Mouse (Mus musculus) mouse trophoblast stem cell (cell line): Measurements from ENCODE around the gene Abcg5.

Experiments used
- in situ Hi-C, 2 experiments: fragments of 300-500 bp; cut with MseI, MboI; formaldehyde crosslinking; loops; 2 replicates in 1 of 2; 3 replicates in 1 of 2; pipeline ENCODE4 v1.15.1; 2025

Gene Abcg5

GRCm38 (mm10) chr17:84682734-84683717, at the start of gene Abcg5:
Abcg5 (minus strand) TSS chr17:84683011.
- in situ Hi-C loops, result no loop called here

GRCm38 (mm10) chr17:84732612-84733011, 49.8 kb upstream of the Abcg5 start:
- in situ Hi-C loops, result no loop called here

GRCm38 (mm10) chr17:84731361-84731760, 48.5 kb upstream of the Abcg5 start:
- in situ Hi-C loops, result no loop called here

GRCm38 (mm10) chr17:84729140-84729539, 46.3 kb upstream of the Abcg5 start:
- in situ Hi-C loops, result no loop called here

- in situ Hi-C loops, result no loop called here
Observed at GRCm38 (mm10) chr17:84728201-84728911, 45.5 kb upstream of the Abcg5 start.

GRCm38 (mm10) chr17:84725163-84725562, 42.4 kb upstream of the Abcg5 start:
- in situ Hi-C loops, result no loop called here

- in situ Hi-C loops, result no loop called here
Observed at GRCm38 (mm10) chr17:84724028-84724427, 41.2 kb upstream of the Abcg5 start.

GRCm38 (mm10) chr17:84719105-84719504, 36.3 kb upstream of the Abcg5 start:
- in situ Hi-C loops, result no loop called here

GRCm38 (mm10) chr17:84717416-84717815, 34.6 kb upstream of the Abcg5 start:
- in situ Hi-C loops, result no loop called here

GRCm38 (mm10) chr17:84716252-84716872, 33.6 kb upstream of the Abcg5 start:
- in situ Hi-C loops, result no loop called here

GRCm38 (mm10) chr17:84714930-84715329, 32.1 kb upstream of the Abcg5 start:
- in situ Hi-C loops, result no loop called here

- in situ Hi-C loops, result no loop called here
Observed at GRCm38 (mm10) chr17:84713563-84714164, 30.9 kb upstream of the Abcg5 start.

- in situ Hi-C loops, result no loop called here
Observed at GRCm38 (mm10) chr17:84709403-84709851, 26.6 kb upstream of the Abcg5 start.

- in situ Hi-C loops, result no loop called here
Observed at GRCm38 (mm10) chr17:84708818-84709217, 26.0 kb upstream of the Abcg5 start.

- in situ Hi-C loops, result no loop called here
Observed at GRCm38 (mm10) chr17:84707407-84707806, 24.6 kb upstream of the Abcg5 start.

- in situ Hi-C loops, result no loop called here
Observed at GRCm38 (mm10) chr17:84698727-84699126, 15.9 kb upstream of the Abcg5 start.

- in situ Hi-C loops, result no loop called here
Observed at GRCm38 (mm10) chr17:84696537-84696936, 13.7 kb upstream of the Abcg5 start.

GRCm38 (mm10) chr17:84693741-84694140, 10.9 kb upstream of the Abcg5 start:
- in situ Hi-C loops, result no loop called here

GRCm38 (mm10) chr17:84690111-84690510, 7.3 kb upstream of the Abcg5 start:
- in situ Hi-C loops, result no loop called here

GRCm38 (mm10) chr17:84689316-84689715, 6.5 kb upstream of the Abcg5 start:
- in situ Hi-C loops, result no loop called here

- in situ Hi-C loops, result no loop called here
Observed at GRCm38 (mm10) chr17:84688834-84689233, 6.0 kb upstream of the Abcg5 start.

- in situ Hi-C loops, result no loop called here
Observed at GRCm38 (mm10) chr17:84687994-84688393, 5.2 kb upstream of the Abcg5 start.
